Mouse (Mus musculus) neural tube, embryonic 14.5 days (tissue): ENCODE measurements around the gene Fam71b. TPM values are rescaled to one million over a fixed set of nuclear protein-coding genes. Genes with fewer than 3 reads are reported as not detected.

Experiments used
- ATAC-seq: fragments of 200-750 bp; cut with Nextera tagmentation; 2 replicates; pipeline ENCODE4 v1.8.0; 2017; ENCODE audit warnings: low read depth, mild to moderate bottlenecking, moderate TSS enrichment, moderate library complexity
- H3K27ac ChIP-seq: fragments of 300-500 bp; sonication (generic); 2 replicates; pipeline ENCODE4 v1.5.1; 2014; ENCODE audit warnings: low read depth, mild to moderate bottlenecking, control low read depth, low read length, moderate library complexity, mixed read lengths
- H3K27me3 ChIP-seq: fragments of 300-500 bp; sonication (generic); 2 replicates; pipeline ENCODE4 v1.6.1; 2014; ENCODE audit warnings: low read length; ENCODE audit not compliant: control insufficient read depth, insufficient read depth
- H3K36me3 ChIP-seq: fragments of 300-500 bp; sonication (generic); 2 replicates; pipeline ENCODE4 v1.6.1; 2014; ENCODE audit warnings: low read length, mixed read lengths; ENCODE audit not compliant: control insufficient read depth, insufficient read depth
- H3K4me1 ChIP-seq: fragments of 300-500 bp; sonication (generic); 2 replicates; pipeline ENCODE4 v1.6.1; 2014; ENCODE audit warnings: low read length; ENCODE audit not compliant: control insufficient read depth, insufficient read depth
- H3K4me2 ChIP-seq: fragments of 300-500 bp; sonication (generic); 2 replicates; pipeline ENCODE4 v1.6.1; 2014; ENCODE audit warnings: mild to moderate bottlenecking, low read depth, low read length, control low read depth
- H3K4me3 ChIP-seq: fragments of 300-500 bp; sonication (generic); 2 replicates; pipeline ENCODE4 v1.5.1; 2014; ENCODE audit warnings: low read depth, low read length, control low read depth, mixed read lengths
- H3K9ac ChIP-seq: fragments of 300-500 bp; sonication (generic); replicated peaks from 2 replicates; pipeline ENCODE4 v1.6.1; 2014; ENCODE audit warnings: low read depth, mild to moderate bottlenecking, control low read depth, low read length, mixed read lengths
- H3K9me3 ChIP-seq: fragments of 300-500 bp; sonication (generic); 2 replicates; pipeline ENCODE4 v1.6.1; 2016; ENCODE audit warnings: low read length; ENCODE audit not compliant: control insufficient read depth
- WGBS: fragments of 180-500 bp; shearing (Covaris S2); extraction: QIAGEN DNeasy Blood & Tissue Kit; methylation state at CpG from one replicate; pipeline ENCODE4 v1.1.7; 2014; 5-methylcytosine and 5-hydroxymethylcytosine counted together
- polyA plus RNA-seq: library from polyadenylated mRNA; unstranded; fragments of >200 nt; fragmentation: Nextera tagmentation; extraction: Ambion mirVana; gene quantifications from 2 replicates; pipeline ENCODE4 v1.2.1, GENCODE M21; 2014

Gene Fam71b
- polyA plus RNA-seq, 1 experiment from 2014 or later = not detected

- no peaks in the 10 kb centered on the region for H3K27me3 ChIP-seq
- WGBS = 81% methylated on average over 13 of the region's 13 CpGs
- H3K9me3 ChIP-seq = no peaks in the 10 kb centered on the region
- no peak overlapping the region for H3K9ac ChIP-seq
- H3K4me3 ChIP-seq = no peak overlapping the region
- H3K36me3 ChIP-seq = 0 out of 2 replicates have a peak, but pooled peaks cover 6% of the 10 kb centered on the region
- no peak overlapping the region for H3K27ac ChIP-seq
- no peak for ATAC-seq
- no peaks in the 10 kb centered on the region for H3K4me1 ChIP-seq
- H3K4me2 ChIP-seq = no peak overlapping the region
These were observed 51.5 kb downstream of the Fam71b start for GRCm38 (mm10) chr11:46447644-46448484.

GRCm38 (mm10) chr11:46449461-46450080 lies 53.2 kb downstream of the Fam71b start:
- H3K9ac ChIP-seq = no peak overlapping the region
- H3K27me3 ChIP-seq = no peaks in the 10 kb centered on the region
- no peak overlapping the region for H3K4me2 ChIP-seq
- no peaks in the 10 kb centered on the region for H3K4me1 ChIP-seq
- no peak overlapping the region for H3K4me3 ChIP-seq
- no peak overlapping the region for H3K27ac ChIP-seq
- H3K36me3 ChIP-seq = no peaks in the 10 kb centered on the region
- no peaks in the 10 kb centered on the region for H3K9me3 ChIP-seq
- no peak for ATAC-seq
- 87% methylated on average over 11 of the region's 11 CpGs for WGBS

DNA sequence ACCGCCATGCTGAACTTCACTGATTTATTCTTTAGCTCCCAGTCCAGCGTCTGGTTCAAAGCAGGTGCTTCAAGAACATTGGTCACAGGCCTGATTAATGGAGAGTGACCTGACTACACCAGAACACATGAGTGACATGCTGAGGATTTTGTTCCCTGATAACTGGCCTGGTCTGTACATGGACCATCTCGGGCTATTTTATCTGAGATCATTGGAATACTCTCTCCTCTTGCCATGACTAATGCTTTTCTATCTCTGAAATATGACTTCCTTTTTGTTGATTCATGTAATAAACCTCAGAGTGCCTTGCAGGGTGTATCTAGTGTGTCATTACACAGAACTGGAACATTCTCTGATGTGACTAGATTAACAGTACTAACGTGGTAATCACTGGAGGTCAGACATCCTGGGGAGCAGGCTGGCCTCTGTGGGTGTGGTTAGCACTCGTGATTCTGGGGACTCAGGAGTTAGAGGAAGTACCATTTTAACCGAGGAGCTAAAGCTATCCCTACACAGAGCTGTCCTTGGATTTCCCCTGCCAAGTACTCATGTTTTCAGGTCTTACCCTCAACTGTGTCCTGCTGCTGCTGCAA lies 58.2 kb downstream of the Fam71b start, which contains the start of gene Havcr2:
Havcr2 (plus strand) TSS at position 483 of the 593 bp plus-strand sequence.
- H3K4me3 ChIP-seq = no peak within 1 kb of the TSS
- no peak within 1 kb of the TSS for H3K4me2 ChIP-seq
- H3K27ac ChIP-seq = no peak within 1 kb of the TSS
- ATAC-seq = no peak
- no peaks in the 10 kb centered on the region for H3K9me3 ChIP-seq
- no peak within 1 kb of the TSS for H3K9ac ChIP-seq
- no peaks in the 10 kb centered on the region for H3K27me3 ChIP-seq
- no peaks in the 10 kb centered on the region for H3K4me1 ChIP-seq
- no peaks in the 10 kb centered on the region for H3K36me3 ChIP-seq
- WGBS = 79% methylated on average over 6 of the region's 6 CpGs

Other genes with a start within 250 kb of the Fam71b start
- 0.22 TPM in 1 of 2 replicates, not detected in the other for gene Nipal4, start 230.1 kb upstream of the Fam71b start, polyA plus RNA-seq
- 1.1 and 1.9 TPM in 2 replicates for gene Fndc9, start 161.0 kb upstream of the Fam71b start, polyA plus RNA-seq
- gene Cyfip2, start 83.7 kb upstream of the Fam71b start, polyA plus RNA-seq = 128 and 129 TPM in 2 replicates
- not detected in 2 replicates for gene Itk, start 7.0 kb upstream of the Fam71b start, polyA plus RNA-seq
- gene Med7, start 40.4 kb downstream of the Fam71b start, polyA plus RNA-seq = 67.7 and 69.6 TPM in 2 replicates
- 0.27 and 0.35 TPM in 2 replicates for gene Havcr2, start 58.4 kb downstream of the Fam71b start, polyA plus RNA-seq
- gene Gm12169, start 127.7 kb downstream of the Fam71b start, polyA plus RNA-seq = not detected in 2 replicates
- not detected in 2 replicates for gene BC053393, start 175.0 kb downstream of the Fam71b start, polyA plus RNA-seq
- gene Dppa1, start 232.7 kb downstream of the Fam71b start, polyA plus RNA-seq = not detected in 2 replicates